Mouse (Mus musculus): ENCODE results near the gene Zhx3. TPM values are rescaled to one million over a fixed set of nuclear protein-coding genes. Genes with fewer than 3 reads are reported as not detected.

Gene Zhx3
- polyA plus RNA-seq, 1 experiment: 4.8 TPM

- H3ac ChIP-seq (ENCODE audit: control insufficient read depth, insufficient read length, low read depth): no peak overlapping the region
- no peaks in the 10 kb centered on the region for H3K36me3 ChIP-seq (ENCODE audit: control insufficient read depth, insufficient read depth)
- peaks cover 2% of the 10 kb centered on the region for H3K79me3 ChIP-seq (ENCODE audit: low read depth)
- H3K79me2 ChIP-seq (ENCODE audit: control insufficient read depth, insufficient read depth): no peaks in the 10 kb centered on the region
- no peak overlapping the region for H3K4me3 ChIP-seq (ENCODE audit: insufficient read depth, poor library complexity, severe bottlenecking)
- H3K27me3 ChIP-seq (ENCODE audit: control insufficient read depth, insufficient read depth, insufficient read length): no peaks in the 10 kb centered on the region
- TF ChIP-seq CTCF (IDR thresholded peaks at IDR 0.05; ENCODE audit: control insufficient read depth, insufficient read depth, insufficient read length) (no peak), CEBPB (IDR thresholded peaks at IDR 0.05; ENCODE audit: low read depth) (no peak), USF1 (IDR thresholded peaks at IDR 0.05; ENCODE audit: low read depth) (no peak), FOSL1 (IDR thresholded peaks at IDR 0.05; ENCODE audit: insufficient read depth, low read length, poor library complexity, severe bottlenecking) (no peak), MYOD1 (IDR thresholded peaks at IDR 0.05; ENCODE audit: control insufficient read depth, insufficient read length, low read depth) (no peak), MYOG (IDR thresholded peaks at IDR 0.05; ENCODE audit: control insufficient read depth, extremely low read depth, insufficient read length) (no peak), MAX (IDR thresholded peaks at IDR 0.05) (no peak)
Measured at GRCm38 (mm10) chr2:160856359-160857102, 16.3 kb downstream of the Zhx3 start.

- H3ac ChIP-seq (ENCODE audit: control insufficient read depth, insufficient read length, low read depth): no peak overlapping the region
- no peaks in the 10 kb centered on the region for H3K36me3 ChIP-seq (ENCODE audit: control insufficient read depth, insufficient read depth)
- TF ChIP-seq CEBPB (IDR thresholded peaks at IDR 0.05; ENCODE audit: low read depth) (no peak), CTCF (IDR thresholded peaks at IDR 0.05; ENCODE audit: control insufficient read depth, insufficient read depth, insufficient read length) (no peak), MYOD1 (IDR thresholded peaks at IDR 0.05; ENCODE audit: control insufficient read depth, insufficient read length, low read depth) (no peak), MAX (IDR thresholded peaks at IDR 0.05) (no peak), USF1 (IDR thresholded peaks at IDR 0.05; ENCODE audit: low read depth) (no peak), MYOG (IDR thresholded peaks at IDR 0.05; ENCODE audit: control insufficient read depth, extremely low read depth, insufficient read length) (no peak), FOSL1 (IDR thresholded peaks at IDR 0.05; ENCODE audit: insufficient read depth, low read length, poor library complexity, severe bottlenecking) (no peak)
- peaks cover 2% of the 10 kb centered on the region for H3K79me3 ChIP-seq (ENCODE audit: low read depth)
- H3K4me3 ChIP-seq (ENCODE audit: insufficient read depth, poor library complexity, severe bottlenecking): no peak overlapping the region
- H3K79me2 ChIP-seq (ENCODE audit: control insufficient read depth, insufficient read depth): no peaks in the 10 kb centered on the region
- H3K27me3 ChIP-seq (ENCODE audit: control insufficient read depth, insufficient read depth, insufficient read length): no peaks in the 10 kb centered on the region
Measured at GRCm38 (mm10) chr2:160854687-160855086, 18.1 kb downstream of the Zhx3 start.

GRCm38 (mm10) chr2:160850360-160850759 lies 22.4 kb downstream of the Zhx3 start:
- H3ac ChIP-seq (ENCODE audit: control insufficient read depth, insufficient read length, low read depth): no peak overlapping the region
- no peaks in the 10 kb centered on the region for H3K27me3 ChIP-seq (ENCODE audit: control insufficient read depth, insufficient read depth, insufficient read length)
- H3K79me2 ChIP-seq (ENCODE audit: control insufficient read depth, insufficient read depth): no peaks in the 10 kb centered on the region
- H3K79me3 ChIP-seq (ENCODE audit: low read depth): peaks cover 2% of the 10 kb centered on the region
- no peaks in the 10 kb centered on the region for H3K36me3 ChIP-seq (ENCODE audit: control insufficient read depth, insufficient read depth)
- no peak for TF ChIP-seq USF1 (IDR thresholded peaks at IDR 0.05; ENCODE audit: low read depth)
- TF ChIP-seq CEBPB (IDR thresholded peaks at IDR 0.05; ENCODE audit: low read depth): no peak
- TF ChIP-seq CTCF (IDR thresholded peaks at IDR 0.05; ENCODE audit: control insufficient read depth, insufficient read depth, insufficient read length): no peak
- no peak for TF ChIP-seq MYOG (IDR thresholded peaks at IDR 0.05; ENCODE audit: control insufficient read depth, extremely low read depth, insufficient read length)
- no peak for TF ChIP-seq FOSL1 (IDR thresholded peaks at IDR 0.05; ENCODE audit: insufficient read depth, low read length, poor library complexity, severe bottlenecking)
- TF ChIP-seq MAX (IDR thresholded peaks at IDR 0.05): no peak
- TF ChIP-seq MYOD1 (IDR thresholded peaks at IDR 0.05; ENCODE audit: control insufficient read depth, insufficient read length, low read depth): no peak
- H3K4me3 ChIP-seq (ENCODE audit: insufficient read depth, poor library complexity, severe bottlenecking): no peak overlapping the region

- Histone ChIP-seq H3K4me3 (ENCODE audit: insufficient read depth, poor library complexity, severe bottlenecking) (no peak overlapping the region), H3K79me3 (ENCODE audit: low read depth) (peaks cover 2% of the 10 kb centered on the region), H3K27me3 (ENCODE audit: control insufficient read depth, insufficient read depth, insufficient read length) (no peaks in the 10 kb centered on the region), H3K79me2 (ENCODE audit: control insufficient read depth, insufficient read depth) (no peaks in the 10 kb centered on the region), H3K36me3 (ENCODE audit: control insufficient read depth, insufficient read depth) (no peaks in the 10 kb centered on the region), H3ac (ENCODE audit: control insufficient read depth, insufficient read length, low read depth) (no peak overlapping the region)
- TF ChIP-seq USF1 (IDR thresholded peaks at IDR 0.05; ENCODE audit: low read depth): no peak
Measured at GRCm38 (mm10) chr2:160849617-160850240, 23.1 kb downstream of the Zhx3 start.

GRCm38 (mm10) chr2:160848186-160848585 lies 24.6 kb downstream of the Zhx3 start:
- TF ChIP-seq MAX (IDR thresholded peaks at IDR 0.05): no peak
- no peak for TF ChIP-seq MYOG (IDR thresholded peaks at IDR 0.05; ENCODE audit: control insufficient read depth, extremely low read depth, insufficient read length)
- TF ChIP-seq MYOD1 (IDR thresholded peaks at IDR 0.05; ENCODE audit: control insufficient read depth, insufficient read length, low read depth): no peak
- TF ChIP-seq USF1 (IDR thresholded peaks at IDR 0.05; ENCODE audit: low read depth): no peak
- TF ChIP-seq CEBPB (IDR thresholded peaks at IDR 0.05; ENCODE audit: low read depth): no peak
- TF ChIP-seq CTCF (IDR thresholded peaks at IDR 0.05; ENCODE audit: control insufficient read depth, insufficient read depth, insufficient read length): no peak
- no peak for TF ChIP-seq FOSL1 (IDR thresholded peaks at IDR 0.05; ENCODE audit: insufficient read depth, low read length, poor library complexity, severe bottlenecking)
- no peak overlapping the region for H3ac ChIP-seq (ENCODE audit: control insufficient read depth, insufficient read length, low read depth)
- peaks cover 2% of the 10 kb centered on the region for H3K79me3 ChIP-seq (ENCODE audit: low read depth)
- H3K4me3 ChIP-seq (ENCODE audit: insufficient read depth, poor library complexity, severe bottlenecking): no peak overlapping the region
- no peaks in the 10 kb centered on the region for H3K27me3 ChIP-seq (ENCODE audit: control insufficient read depth, insufficient read depth, insufficient read length)
- no peaks in the 10 kb centered on the region for H3K79me2 ChIP-seq (ENCODE audit: control insufficient read depth, insufficient read depth)
- no peaks in the 10 kb centered on the region for H3K36me3 ChIP-seq (ENCODE audit: control insufficient read depth, insufficient read depth)

Data from C2C12 (cell line).